Mouse (Mus musculus) lung, postnatal 10 days (tissue): ENCODE results near the gene Psmb11.
"Not testable (repeated sequence)": the region's sequence is repeated elsewhere in the genome, so short reads cannot be mapped to it uniquely, and the experiment has no call there.

Source experiments
- DNase-seq: peaks from one replicate; pipeline ENCODE4 v3.0.0; 2021

Gene Psmb11

DNA sequence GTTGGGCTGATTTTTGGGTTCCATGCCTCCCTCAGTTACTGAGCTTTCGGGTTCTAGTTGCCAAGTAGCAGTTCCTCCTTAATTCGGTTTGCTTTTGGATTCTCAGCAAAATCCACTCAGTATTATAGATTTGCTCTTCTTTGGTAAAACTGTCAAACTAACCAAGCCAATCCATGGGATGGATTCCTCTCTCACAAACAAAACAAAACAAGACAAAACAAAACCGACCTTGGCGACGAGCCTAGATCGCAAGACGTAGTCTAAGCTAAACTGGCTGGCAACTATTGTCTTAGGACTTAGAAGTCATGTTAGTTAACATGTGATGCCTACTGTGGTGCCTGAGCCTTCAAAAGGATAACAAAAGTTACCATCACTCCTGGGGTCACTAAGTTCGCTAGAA lies 17.5 kb upstream of the Psmb11 start:
- peak; percentile 10 for DNase-seq

- peak; percentile 89 for DNase-seq
Observed at GRCm38 (mm10) chr14:54605752-54606321, 15.4 kb upstream of the Psmb11 start, which contains the start of gene 4931414P19Rik. 4931414P19Rik (minus strand) TSS chr14:54605993.

DNA sequence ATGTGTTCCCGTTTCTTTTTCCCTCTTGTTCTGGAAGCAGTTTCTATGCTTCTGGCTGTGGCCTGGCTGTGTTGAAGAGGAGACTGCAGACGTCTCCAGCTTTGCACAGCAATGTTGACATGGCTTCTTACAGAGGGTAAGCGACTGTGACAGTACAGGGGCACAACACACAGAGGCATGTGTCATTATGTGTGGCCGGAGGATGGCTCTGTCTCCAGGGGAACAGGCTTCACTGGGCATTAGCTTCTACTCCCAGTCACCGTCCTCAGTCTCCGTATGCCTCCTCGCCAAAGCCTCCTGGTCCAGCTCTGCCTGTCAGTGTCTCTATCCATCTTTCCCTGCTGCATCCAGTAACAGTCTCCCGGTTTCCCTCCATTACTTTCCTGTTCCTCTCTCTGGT lies 14.0 kb upstream of the Psmb11 start:
- no peak for DNase-seq

GRCm38 (mm10) chr14:54609245-54609644 lies 12.0 kb upstream of the Psmb11 start:
- DNase-seq = peak; percentile 50

DNA sequence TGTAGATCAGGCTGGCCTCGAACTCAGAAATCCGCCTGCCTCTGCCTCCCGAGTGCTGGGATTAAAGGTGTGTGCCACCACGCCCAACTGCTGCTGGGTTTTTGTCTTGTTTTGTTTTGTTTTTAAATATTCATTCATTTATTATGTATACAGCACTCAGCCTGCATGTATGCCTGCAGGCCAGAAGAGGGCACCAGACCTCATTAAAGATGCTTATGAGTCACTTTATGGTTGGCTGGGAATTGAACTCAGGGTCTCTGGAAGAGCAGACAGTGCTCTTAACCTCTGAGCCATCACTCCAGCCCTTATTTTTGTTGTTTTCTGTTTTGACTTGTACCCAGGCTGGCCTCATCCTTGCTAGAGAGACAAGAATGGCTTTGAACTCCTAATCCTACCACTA lies 11.3 kb upstream of the Psmb11 start:
- DNase-seq = peak; percentile 56

DNA sequence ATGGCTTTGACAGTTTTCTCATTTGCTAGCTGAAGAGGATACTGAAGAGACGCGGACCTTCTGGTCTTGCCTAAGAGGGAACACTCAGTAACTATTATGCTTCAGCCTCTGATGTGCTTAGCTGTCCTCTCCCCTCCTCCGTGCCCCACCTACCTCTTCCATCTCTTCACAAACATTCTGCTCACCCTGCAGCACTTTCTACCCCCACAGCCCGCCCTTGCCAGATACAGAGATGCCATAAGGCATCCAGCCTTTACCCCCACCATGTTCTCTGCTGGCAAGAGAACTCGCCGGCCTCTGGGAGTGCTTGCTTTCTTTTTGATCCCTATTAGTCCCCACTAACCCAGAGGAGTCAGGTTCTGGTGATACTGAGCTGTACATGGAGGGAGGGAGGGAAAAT lies 10.6 kb upstream of the Psmb11 start:
- no peak for DNase-seq

GRCm38 (mm10) chr14:54614130-54614529 lies 7.1 kb upstream of the Psmb11 start:
- not testable (repeated sequence) for DNase-seq

DNA sequence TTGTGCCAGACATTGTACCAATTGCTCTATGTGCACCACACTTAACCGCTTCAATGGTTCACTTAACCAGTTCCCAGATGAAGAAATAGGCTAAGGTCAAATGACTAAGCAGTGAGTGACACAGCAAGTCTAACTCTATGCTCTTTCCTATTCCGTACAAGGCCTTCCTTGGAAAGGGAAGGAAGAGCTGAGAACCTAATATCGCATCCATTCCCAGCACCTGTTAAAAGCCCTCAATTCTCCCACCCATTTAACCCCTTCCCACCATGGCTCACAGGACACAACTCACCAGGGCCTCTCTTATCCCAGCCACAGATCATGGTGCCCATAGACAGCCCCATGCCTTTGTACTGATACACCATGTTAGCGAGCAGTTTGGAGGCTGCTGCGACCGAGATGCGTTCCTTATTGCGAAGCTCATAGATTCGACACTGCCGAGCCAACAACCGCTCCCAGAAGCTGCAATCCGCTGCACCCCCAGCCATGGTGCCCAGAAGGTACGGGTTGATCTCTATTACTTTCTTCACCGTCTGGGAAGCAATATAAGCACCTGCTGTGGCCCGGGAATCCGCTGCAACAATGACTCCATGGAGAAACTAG lies 4.9 kb upstream of the Psmb11 start:
- DNase-seq = no peak

DNA sequence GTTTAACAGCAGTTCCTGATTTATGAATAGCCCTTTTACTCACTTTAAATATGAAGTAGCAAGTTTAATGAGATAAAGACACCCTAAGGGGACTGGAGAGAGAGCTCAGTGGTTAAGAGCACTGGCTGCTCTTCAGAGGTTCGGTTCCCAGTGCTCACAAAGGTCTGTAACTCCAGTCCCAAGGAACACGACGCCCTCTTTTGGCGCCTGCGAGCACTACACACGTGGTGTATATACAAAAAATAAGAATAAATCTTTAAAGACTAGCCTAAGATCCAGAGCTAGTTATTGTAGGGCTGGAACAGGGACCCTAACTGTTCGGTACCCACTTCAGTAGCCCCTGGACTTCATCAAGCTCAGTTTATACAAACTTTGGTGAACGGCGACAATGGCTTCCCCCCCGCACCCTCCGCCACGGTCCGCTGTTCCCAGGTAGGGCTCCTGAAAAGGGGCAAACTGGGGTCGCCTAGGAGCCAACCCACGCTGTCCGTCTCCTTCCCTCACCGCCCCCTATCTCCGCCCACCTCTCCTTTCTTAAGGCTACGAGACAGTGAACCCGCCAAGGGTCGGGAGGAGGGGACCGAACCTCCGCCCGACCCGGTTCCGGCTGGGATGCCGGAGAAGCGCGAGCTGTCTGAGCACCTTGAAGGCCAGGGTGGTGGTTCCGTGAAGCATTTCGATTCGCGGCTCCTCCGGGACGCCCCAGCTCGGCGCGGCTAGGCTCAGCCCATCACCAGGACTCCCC lies 3.9 kb upstream of the Psmb11 start:
- DNase-seq = peak; percentile 24

GRCm38 (mm10) chr14:54617897-54618365 lies 3.3 kb upstream of the Psmb11 start, which contains the start of gene Psmb5:
Psmb5 (minus strand) TSS chr14:54618022.
- DNase-seq = peak; percentile 91

- no peak for DNase-seq
Observed at GRCm38 (mm10) chr14:54623334-54623733, 2.1 kb downstream of the Psmb11 start.

DNA sequence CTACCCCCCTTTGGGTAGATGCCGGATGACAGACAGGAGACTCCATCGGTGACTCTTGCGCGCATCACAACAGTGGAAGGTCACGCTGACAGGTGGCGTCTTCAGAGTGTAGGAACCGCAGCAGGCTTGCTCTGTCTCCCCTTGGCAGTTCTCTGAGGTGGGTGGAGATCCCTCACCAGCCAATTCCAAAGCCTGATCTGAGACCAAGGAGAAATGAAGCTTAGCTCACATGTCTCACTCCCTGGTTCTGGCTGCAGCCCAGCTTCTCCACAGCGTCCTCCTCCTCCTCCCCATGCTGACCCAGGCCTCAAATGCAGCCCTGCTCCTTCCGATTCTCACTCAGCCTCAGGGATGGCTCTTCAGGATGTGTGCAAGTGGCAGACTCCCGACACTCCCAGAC lies 3.7 kb downstream of the Psmb11 start:
- no peak for DNase-seq

DNA sequence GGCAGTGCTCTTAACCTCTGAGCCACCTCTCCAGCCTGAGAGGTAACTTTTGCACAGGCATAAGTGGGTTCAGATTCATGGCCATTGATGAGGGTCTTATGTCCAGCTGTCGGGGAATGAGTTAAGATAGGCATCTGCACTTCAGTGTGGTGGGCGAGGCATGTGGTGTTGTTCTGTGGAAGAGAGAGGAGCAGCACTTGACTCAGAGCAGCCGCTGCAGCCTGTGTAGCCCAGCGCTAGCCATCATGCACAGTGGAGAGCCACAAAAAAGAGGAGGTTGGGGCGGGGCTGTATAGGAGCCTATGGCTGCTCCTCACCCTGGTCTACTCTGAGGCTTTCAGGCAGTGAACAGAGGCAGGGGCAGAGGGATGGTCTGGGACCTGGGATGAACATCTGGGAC lies 6.9 kb downstream of the Psmb11 start:
- DNase-seq = no peak

GRCm38 (mm10) chr14:54629797-54630196 lies 8.6 kb downstream of the Psmb11 start:
- no peak for DNase-seq

DNA sequence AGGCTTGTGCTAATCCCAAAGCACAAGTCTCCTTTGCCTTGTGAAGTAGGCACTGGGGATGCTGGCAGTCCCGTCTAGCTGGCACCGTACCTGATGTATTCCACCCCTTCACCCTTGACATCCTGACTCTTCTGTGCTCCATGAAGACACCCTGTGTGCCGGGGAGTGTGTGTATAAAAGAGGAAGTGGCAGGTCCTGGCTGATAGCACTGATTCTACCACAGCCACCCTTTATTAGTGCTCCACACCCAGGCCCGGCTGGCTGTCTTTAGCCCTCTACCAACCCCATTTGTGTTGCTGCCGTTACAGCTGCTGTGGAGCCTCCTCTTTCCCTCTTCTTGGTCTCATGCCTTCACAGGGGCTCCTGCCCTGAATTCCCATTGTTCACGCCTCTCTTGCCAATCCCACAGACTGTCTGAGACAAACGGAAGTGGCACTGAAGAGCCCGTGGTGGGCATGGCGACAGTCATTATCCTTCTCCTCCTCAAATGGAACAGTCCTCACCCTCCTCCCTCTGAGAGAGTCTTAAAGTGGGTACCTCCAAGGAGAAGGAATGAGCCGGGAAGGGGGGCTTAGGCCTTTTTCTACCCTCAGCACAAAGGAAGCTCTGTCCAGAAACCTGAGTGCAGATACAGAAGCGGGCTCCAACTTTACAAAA lies 9.5 kb downstream of the Psmb11 start:
- DNase-seq = no peak

DNA sequence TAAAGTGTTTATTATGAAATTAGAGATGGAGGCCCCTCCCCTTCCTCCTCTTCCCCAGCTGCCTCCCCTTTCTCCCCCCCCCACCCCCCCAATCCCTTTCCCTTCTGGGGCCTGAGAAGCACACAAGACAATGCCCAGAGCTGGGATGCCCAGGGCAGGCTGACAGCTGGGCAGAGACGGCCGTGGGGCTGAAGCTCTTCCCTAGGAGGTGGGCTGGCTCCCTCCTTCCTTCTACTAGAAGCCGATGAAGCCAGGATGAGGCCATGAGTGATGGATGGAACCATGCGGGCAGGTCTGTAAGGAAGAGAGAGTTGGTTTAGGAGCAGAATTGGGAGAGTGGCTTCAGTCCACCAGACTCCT lies 10.0 kb downstream of the Psmb11 start:
- DNase-seq = no peak

DNA sequence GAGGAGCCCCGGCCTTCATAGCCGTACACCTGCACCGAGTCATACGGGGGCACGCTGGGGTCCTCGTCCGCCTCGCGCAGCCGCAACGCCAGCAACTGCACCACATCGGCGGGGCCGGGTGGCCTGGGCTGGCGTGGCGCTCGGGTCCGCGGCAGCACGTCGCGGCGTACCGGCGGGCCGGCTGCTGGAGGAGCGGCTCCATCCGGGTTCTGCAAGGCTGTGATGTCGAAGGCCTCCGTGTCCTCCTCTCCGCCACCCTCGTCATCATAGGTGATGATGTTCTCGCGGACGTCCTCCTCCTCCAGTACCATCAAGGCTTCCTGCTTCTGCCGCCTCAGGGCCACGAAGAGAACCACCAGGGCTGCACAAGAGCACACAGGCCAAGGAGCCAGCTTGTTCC lies 11.0 kb downstream of the Psmb11 start:
- no peak for DNase-seq

GRCm38 (mm10) chr14:54634182-54634581 lies 12.9 kb downstream of the Psmb11 start:
- no peak for DNase-seq

DNA sequence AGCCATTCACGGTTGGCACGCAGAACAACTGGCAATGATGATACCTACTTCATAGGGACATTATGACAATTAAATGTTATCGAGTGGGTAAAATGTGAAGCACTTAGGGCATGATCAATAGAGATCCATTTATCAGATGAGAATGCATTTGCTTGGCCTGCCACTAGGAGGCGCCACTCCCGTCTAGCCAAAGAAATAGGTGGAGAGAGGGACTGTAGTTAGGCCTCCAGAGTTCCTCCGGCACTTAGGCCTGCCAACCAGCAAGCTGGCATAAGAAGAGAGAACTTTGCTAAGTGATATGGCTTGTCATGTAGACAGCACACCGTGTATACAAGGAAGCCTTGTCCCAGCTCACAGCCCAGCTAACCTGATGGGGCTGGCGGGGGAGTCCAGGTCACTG lies 15.7 kb downstream of the Psmb11 start:
- peak; percentile 58 for DNase-seq

DNA sequence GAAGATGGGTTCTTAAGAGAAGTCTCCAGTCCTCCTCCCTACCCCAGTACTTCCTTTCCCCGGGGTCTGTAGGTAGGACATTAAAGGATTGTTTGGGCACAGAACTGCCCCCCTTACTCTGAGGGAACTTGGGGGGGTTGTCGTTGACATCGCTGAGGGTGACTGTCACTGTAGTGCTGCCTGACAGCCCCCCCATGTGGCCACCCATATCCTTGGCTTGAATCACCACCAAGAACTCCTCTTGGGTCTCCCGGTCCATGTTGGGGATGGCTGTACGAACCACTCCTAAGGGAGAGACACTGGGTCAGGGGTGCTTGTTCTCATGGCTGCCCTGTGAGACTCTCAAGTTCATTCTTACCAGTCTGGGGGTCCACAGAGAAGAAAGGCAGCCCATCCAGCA lies 17.0 kb downstream of the Psmb11 start:
- no peak for DNase-seq

- no peak for DNase-seq
Observed at GRCm38 (mm10) chr14:54640121-54640520, 18.9 kb downstream of the Psmb11 start.

DNA sequence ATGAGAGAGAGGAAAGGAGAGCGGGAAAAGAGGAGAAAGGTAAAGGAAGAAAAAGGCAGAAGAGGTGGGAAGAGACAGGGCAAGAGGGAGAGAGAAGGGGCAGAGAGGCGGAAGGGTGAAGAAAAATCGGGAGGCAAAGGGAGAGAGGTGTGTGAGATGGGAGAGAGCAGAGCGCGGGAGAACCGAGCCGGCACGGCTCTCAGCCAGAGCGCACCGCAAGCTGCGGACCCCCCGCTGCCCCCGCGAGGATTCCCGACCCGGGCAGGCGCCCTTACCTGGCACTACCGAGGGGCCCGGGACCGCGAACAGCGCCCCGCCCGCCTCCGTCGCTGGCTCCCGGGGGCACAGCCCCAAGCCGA lies 19.7 kb downstream of the Psmb11 start, which contains the start of gene Gm17606:
Gene Gm17606 (plus strand): TSS at position 7 of the 359 bp plus-strand sequence.
- DNase-seq = no peak

- peak; percentile 94 for DNase-seq
Observed at GRCm38 (mm10) chr14:54641305-54641969, 20.2 kb downstream of the Psmb11 start, which contains the start of gene Cdh24. Cdh24 (minus strand) TSS chr14:54641364.
